Mouse (Mus musculus): ENCODE results near the gene Tram2.

- TF ChIP-seq CTCF (IDR thresholded peaks at IDR 0.05; ENCODE audit: low read depth): no peak
- no peak for TF ChIP-seq EP300 (IDR thresholded peaks at IDR 0.05; ENCODE audit: low read depth)
These were observed 68.7 kb downstream of the Tram2 start for GRCm38 (mm10) chr1:21010282-21010800.
